Mouse (Mus musculus) midbrain, embryonic 11.5 days (tissue): ENCODE data around the gene Sh3bp4. TPM values are rescaled to one million over a fixed set of nuclear protein-coding genes. Genes with fewer than 3 reads are reported as not detected.

ENCODE experiments used
- ATAC-seq: fragments of 200-750 bp; cut with Nextera tagmentation; 2 replicates; pipeline ENCODE4 v1.8.0; 2017; ENCODE audit warnings: moderate TSS enrichment, moderate library complexity; ENCODE audit not compliant: low FRiP score
- DNase-seq: peaks from one replicate; pipeline ENCODE4 v3.0.0; 2015; ENCODE audit warnings: low spot score; ENCODE audit errors: missing footprints
- H3K27ac ChIP-seq: fragments of 300-500 bp; sonication (generic); 2 replicates; pipeline ENCODE4 v1.5.1; 2014; ENCODE audit warnings: low read depth, low read length
- H3K27me3 ChIP-seq: fragments of 300-500 bp; sonication (generic); 2 replicates; pipeline ENCODE4 v1.6.1; 2014; ENCODE audit warnings: mild to moderate bottlenecking, low read length, moderate library complexity, mixed read lengths; ENCODE audit not compliant: control insufficient read depth, insufficient read depth
- H3K36me3 ChIP-seq: fragments of 300-500 bp; sonication (generic); 2 replicates; pipeline ENCODE4 v1.6.1; 2014; ENCODE audit warnings: mild to moderate bottlenecking, low read length, moderate library complexity, mixed read lengths; ENCODE audit not compliant: control insufficient read depth, insufficient read depth
- H3K4me1 ChIP-seq: fragments of 300-500 bp; sonication (generic); 2 replicates; pipeline ENCODE4 v1.6.1; 2014; ENCODE audit warnings: low read length; ENCODE audit not compliant: control insufficient read depth, insufficient read depth
- H3K4me2 ChIP-seq: fragments of 300-500 bp; sonication (generic); 2 replicates; pipeline ENCODE4 v1.6.1; 2014; ENCODE audit warnings: mild to moderate bottlenecking, moderate library complexity
- H3K4me3 ChIP-seq: fragments of 300-500 bp; sonication (generic); 2 replicates; pipeline ENCODE4 v1.5.1; 2014; ENCODE audit warnings: low read depth, low read length
- H3K9ac ChIP-seq: fragments of 300-500 bp; sonication (generic); 2 replicates; pipeline ENCODE4 v1.6.1; 2014; ENCODE audit warnings: low read length
- H3K9me3 ChIP-seq: fragments of 300-500 bp; sonication (generic); 2 replicates; pipeline ENCODE4 v1.6.1; 2016; ENCODE audit warnings: low read length; ENCODE audit not compliant: control insufficient read depth
- WGBS: fragments of 180-500 bp; shearing (Covaris S2); extraction: QIAGEN DNeasy Blood & Tissue Kit; methylation state at CpG from one replicate; pipeline ENCODE4 v1.1.7; 2014; 5-methylcytosine and 5-hydroxymethylcytosine counted together
- polyA plus RNA-seq: library from polyadenylated mRNA; unstranded; fragments of >200 nt; fragmentation: Nextera tagmentation; extraction: Ambion mirVana; gene quantifications from 2 replicates; pipeline ENCODE4 v1.2.1, GENCODE M21; 2014

The Sh3bp4 gene
- polyA plus RNA-seq, 1 experiment from 2014 or later: 18.6 TPM

DNA sequence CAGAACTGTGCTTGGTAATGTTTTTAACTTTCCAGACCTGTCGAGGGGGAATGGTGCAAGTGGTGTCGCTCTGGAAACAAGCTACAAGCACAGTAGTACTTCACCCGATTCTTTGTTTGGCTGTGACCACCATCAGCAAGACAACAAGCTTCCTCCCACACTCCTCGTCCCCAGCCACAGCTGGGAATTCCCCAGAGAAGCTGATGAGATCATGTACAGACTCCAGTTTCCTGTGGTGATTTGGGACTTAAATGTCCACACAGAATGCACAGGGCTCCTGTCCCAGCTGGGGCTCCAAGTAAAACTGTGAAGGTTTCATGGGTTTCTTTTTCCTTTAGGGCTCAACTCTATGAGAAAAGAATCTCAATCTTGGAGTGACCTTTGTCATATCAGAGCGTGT is 28.9 kb upstream of the Sh3bp4 start:
- 66% methylated on average over 5 of the region's 5 CpGs for WGBS
- no peak overlapping the region for H3K4me2 ChIP-seq
- H3K4me1 ChIP-seq: peaks cover 5% of the 10 kb centered on the region; the same call in 1 of the 2 replicates
- H3K27me3 ChIP-seq: no peaks in the 10 kb centered on the region
- DNase-seq (no peak), ATAC-seq (no peak)
- no peak overlapping the region for H3K4me3 ChIP-seq
- H3K36me3 ChIP-seq: no peaks in the 10 kb centered on the region
- H3K9me3 ChIP-seq: no peaks in the 10 kb centered on the region
- no peak overlapping the region for H3K9ac ChIP-seq
- no peak overlapping the region for H3K27ac ChIP-seq

DNA sequence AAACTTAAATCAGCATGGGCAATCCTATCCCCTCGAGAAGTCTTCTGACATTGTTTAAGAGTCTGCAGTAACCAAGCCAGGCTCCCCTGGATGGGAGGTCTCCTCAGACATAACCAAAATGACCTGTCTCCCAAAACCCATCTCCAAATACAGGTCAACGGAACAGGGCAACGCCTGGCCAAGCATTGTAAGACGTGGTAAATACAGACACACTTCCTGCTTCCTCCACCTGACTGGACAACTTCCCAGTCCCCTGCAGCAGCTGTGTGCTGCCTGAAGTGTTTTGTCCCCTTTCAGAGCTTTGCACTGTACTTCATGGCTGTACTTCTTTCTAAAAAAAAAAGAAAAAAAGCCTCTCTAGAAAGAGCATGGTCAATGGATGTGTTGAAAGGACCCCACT is 28.1 kb upstream of the Sh3bp4 start:
- ATAC-seq: no peak
- no peak overlapping the region for H3K4me3 ChIP-seq
- no peak overlapping the region for H3K9ac ChIP-seq
- no peaks in the 10 kb centered on the region for H3K27me3 ChIP-seq
- 92% methylated on average over 4 of the region's 4 CpGs for WGBS
- H3K4me2 ChIP-seq: no peak overlapping the region
- no peak overlapping the region for H3K27ac ChIP-seq
- H3K9me3 ChIP-seq: no peaks in the 10 kb centered on the region
- H3K4me1 ChIP-seq: peaks cover 6% of the 10 kb centered on the region; the same call in 1 of the 2 replicates
- H3K36me3 ChIP-seq: no peaks in the 10 kb centered on the region
- no peak for DNase-seq

DNA sequence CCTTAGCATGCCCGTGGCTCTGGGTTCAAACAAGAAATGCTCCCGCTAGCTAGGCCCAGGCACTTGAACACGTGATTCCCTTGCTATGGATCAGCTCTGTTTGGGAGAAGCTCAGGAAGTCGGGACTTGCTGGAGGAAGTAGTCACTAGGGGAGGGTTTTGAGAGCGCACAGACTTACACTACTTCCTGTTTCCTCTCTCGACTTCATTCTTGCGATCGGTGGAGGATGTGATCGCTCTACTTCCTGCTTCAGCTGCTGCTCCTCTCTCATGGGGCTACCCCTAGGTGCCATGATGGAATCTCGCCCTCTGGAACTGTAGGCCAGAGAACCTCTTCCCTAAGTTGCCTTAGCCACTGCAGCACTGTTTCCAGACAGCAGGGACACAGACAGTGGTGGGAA is 27.3 kb upstream of the Sh3bp4 start:
- H3K36me3 ChIP-seq: no peaks in the 10 kb centered on the region
- H3K4me3 ChIP-seq: no peak overlapping the region
- H3K4me1 ChIP-seq: peaks cover 6% of the 10 kb centered on the region; the same call in 1 of the 2 replicates
- no peak overlapping the region for H3K9ac ChIP-seq
- no peak for DNase-seq
- H3K9me3 ChIP-seq: no peaks in the 10 kb centered on the region
- ATAC-seq: no peak
- no peak overlapping the region for H3K4me2 ChIP-seq
- no peaks in the 10 kb centered on the region for H3K27me3 ChIP-seq
- WGBS: 90% methylated on average over 10 of the region's 10 CpGs
- H3K27ac ChIP-seq: no peak overlapping the region

DNA sequence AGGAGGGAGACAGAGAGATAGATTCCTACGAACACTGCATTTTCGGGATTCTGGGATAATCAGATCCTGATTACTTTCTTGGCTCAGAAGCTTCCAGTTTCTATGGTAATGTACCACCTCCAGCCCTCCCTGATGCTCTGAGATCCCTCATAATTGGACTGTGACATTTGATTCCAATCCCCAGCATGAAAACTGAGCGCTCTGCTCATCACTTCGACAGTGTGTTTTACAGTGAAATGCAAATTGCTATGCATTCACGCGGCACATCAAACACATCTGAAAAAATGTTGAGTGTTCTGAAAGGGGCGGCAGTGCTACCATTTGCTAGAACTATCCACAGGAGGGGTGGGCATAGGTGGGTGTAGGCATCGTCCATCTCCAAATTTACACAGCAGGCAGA is 24.8 kb upstream of the Sh3bp4 start:
- H3K9me3 ChIP-seq: no peaks in the 10 kb centered on the region
- no peak overlapping the region for H3K27ac ChIP-seq
- no peaks in the 10 kb centered on the region for H3K36me3 ChIP-seq
- no peaks in the 10 kb centered on the region for H3K27me3 ChIP-seq
- no peak for DNase-seq
- no peak overlapping the region for H3K4me2 ChIP-seq
- no peak overlapping the region for H3K9ac ChIP-seq
- 71% methylated on average over 8 of the region's 8 CpGs for WGBS
- no peak overlapping the region for H3K4me3 ChIP-seq
- peaks cover 6% of the 10 kb centered on the region; the same call in 1 of the 2 replicates for H3K4me1 ChIP-seq
- no peak for ATAC-seq

DNA sequence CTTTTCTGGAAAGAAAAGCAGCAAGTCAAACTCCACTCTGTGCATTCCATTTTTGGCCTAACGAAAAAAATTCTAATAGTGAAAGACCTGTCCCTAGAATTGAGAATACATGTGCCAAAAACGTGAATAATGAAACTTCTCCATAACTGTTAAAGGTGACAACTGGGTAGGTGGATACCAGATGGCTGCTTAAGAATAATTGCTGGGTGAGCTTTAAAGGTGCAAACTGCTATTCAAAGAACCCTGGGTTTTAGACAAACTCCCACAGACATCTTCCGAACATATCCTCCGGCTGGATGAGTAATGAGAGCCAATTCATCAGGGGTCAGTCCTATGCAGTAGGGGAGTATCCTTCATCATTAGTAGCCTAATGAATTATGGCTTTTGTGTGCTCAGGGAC is 20.7 kb upstream of the Sh3bp4 start:
- DNase-seq (no peak), ATAC-seq (no peak)
- Histone ChIP-seq H3K9ac (no peak overlapping the region), H3K27ac (no peak overlapping the region), H3K4me3 (no peak overlapping the region), H3K9me3 (no peaks in the 10 kb centered on the region), H3K4me2 (no peak overlapping the region), H3K36me3 (no peaks in the 10 kb centered on the region), H3K4me1 (peaks cover 6% of the 10 kb centered on the region; the same call in 1 of the 2 replicates), H3K27me3 (no peaks in the 10 kb centered on the region)
- WGBS: 88% methylated on average over 4 of the region's 4 CpGs

DNA sequence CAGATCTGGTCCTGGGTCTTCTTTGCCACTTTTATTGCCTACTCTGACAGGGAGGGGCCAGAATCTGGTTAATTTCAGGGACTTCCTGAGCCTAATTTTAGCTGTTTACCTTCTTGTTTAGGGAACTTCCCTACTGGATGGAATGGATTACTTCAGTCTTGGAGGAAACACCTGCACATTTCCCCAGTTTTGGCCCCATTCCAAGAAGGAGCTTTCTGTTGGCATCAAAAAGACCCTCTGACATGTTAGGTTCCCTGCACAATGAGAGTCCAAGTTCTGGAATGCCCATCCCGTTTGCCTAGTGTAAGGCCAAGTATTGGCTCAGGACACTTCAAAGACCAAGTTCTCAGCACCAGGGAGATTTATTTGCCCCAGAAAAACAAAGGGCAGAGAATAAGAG is 14.0 kb upstream of the Sh3bp4 start:
- H3K36me3 ChIP-seq: no peaks in the 10 kb centered on the region
- no peaks in the 10 kb centered on the region for H3K27me3 ChIP-seq
- no peaks in the 10 kb centered on the region for H3K4me1 ChIP-seq
- H3K4me3 ChIP-seq: no peak overlapping the region
- no peak overlapping the region for H3K27ac ChIP-seq
- ATAC-seq (no peak), DNase-seq (no peak)
- 62% methylated on average over 1 of the region's 1 CpGs for whole genome bisulfite sequencing
- H3K9me3 ChIP-seq: no peaks in the 10 kb centered on the region
- H3K4me2 ChIP-seq: no peak overlapping the region
- H3K9ac ChIP-seq: no peak overlapping the region

DNA sequence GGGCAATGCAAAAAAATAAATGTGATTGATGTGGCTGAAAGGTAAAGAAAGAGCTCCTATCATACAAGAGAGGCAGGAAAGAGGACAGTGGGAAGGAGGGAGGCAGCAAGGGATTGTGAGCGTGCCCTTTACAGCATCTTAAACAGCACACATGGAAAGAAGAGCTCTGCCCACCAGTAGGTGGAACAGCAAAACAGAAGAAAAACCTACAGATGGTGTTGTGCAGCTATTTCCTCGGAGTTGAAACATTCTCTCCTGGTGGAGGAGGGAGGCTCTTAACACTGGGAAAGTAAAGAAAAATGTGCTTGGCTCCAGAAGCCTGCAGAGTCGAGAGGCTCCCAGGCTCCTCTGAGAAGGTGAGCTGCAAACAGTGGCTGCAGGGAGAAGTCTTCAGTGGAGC is 12.8 kb upstream of the Sh3bp4 start:
- no peak overlapping the region for H3K4me2 ChIP-seq
- H3K4me1 ChIP-seq: no peaks in the 10 kb centered on the region
- H3K27ac ChIP-seq: no peak overlapping the region
- 74% methylated on average over 3 of the region's 3 CpGs for WGBS
- H3K9me3 ChIP-seq: no peaks in the 10 kb centered on the region
- no peak for DNase-seq
- H3K9ac ChIP-seq: no peak overlapping the region
- no peaks in the 10 kb centered on the region for H3K36me3 ChIP-seq
- no peaks in the 10 kb centered on the region for H3K27me3 ChIP-seq
- ATAC-seq: no peak
- no peak overlapping the region for H3K4me3 ChIP-seq

DNA sequence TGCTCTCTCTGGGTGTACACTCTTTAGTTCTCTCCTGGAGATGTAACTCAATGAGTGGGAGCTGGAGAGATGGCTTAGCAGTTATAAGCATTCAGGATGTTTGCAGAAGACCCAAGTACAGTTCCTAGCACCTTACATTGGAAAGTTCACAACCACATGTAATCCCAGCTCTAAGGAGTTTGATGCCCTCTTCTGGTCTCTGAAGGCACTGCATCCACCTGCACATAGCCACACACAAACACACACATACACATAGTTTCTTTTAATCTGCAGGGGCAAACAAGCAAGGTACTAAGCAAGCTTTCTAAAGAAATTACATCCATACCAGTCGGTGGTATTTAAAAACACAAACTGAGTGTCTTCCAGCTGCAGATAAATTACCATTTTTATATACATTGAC is 12.2 kb upstream of the Sh3bp4 start:
- Histone ChIP-seq H3K27ac (no peak overlapping the region), H3K4me3 (no peak overlapping the region), H3K4me1 (no peaks in the 10 kb centered on the region), H3K9ac (no peak overlapping the region), H3K4me2 (no peak overlapping the region), H3K9me3 (no peaks in the 10 kb centered on the region), H3K36me3 (no peaks in the 10 kb centered on the region), H3K27me3 (no peaks in the 10 kb centered on the region)
- DNase-seq (no peak), ATAC-seq (no peak)
- 91% methylated on average over 1 of the region's 1 CpGs for WGBS

DNA sequence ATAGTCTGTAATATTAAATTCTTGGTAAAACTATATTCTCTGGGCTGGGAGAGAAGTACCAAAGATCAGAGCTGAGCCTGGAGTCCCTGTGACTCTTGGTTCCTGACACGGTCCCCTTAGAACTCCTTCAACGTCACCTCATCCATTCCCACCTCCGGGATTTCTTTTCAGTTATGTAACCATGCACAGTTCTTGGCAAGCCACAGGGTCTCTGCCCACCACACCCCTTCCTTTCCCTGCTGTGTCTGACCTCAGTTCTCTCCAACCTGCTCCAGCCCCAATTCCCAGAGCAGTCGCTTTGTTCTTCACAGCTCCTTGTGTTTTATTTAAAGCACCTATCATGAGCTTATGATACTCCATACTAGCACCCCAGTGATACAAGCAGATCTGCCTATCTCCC is 7.2 kb upstream of the Sh3bp4 start:
- DNase-seq (no peak), ATAC-seq (no peak)
- no peak overlapping the region for H3K4me3 ChIP-seq
- H3K4me2 ChIP-seq: no peak overlapping the region
- no peaks in the 10 kb centered on the region for H3K27me3 ChIP-seq
- no peaks in the 10 kb centered on the region for H3K36me3 ChIP-seq
- H3K27ac ChIP-seq: no peak overlapping the region
- WGBS: 91% methylated on average over 4 of the region's 4 CpGs
- H3K4me1 ChIP-seq: no peaks in the 10 kb centered on the region
- H3K9me3 ChIP-seq: no peaks in the 10 kb centered on the region
- no peak overlapping the region for H3K9ac ChIP-seq

DNA sequence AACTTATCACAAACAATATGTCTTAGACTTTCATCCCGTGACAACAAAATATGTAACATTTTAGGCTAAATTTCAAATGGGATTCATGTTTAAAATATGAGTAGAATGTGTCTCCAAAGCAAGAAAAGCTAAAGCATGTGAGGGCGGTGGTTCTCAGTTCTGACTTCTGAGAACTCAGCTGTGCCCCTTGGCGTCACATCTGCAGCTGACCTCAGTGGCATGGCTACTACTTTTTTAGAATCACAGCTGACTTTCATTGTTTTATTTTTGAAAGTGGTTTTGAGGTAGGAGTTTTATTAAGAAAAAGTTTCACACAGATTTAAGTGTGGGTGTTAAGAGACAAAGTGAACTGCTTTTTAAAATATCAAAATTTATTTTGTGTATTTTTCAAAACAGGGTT is 6.4 kb upstream of the Sh3bp4 start:
- no peak overlapping the region for H3K4me2 ChIP-seq

More for the DNA sequence above, 6.4 kb upstream of the Sh3bp4 start:
- H3K27ac ChIP-seq: no peak overlapping the region
- H3K9me3 ChIP-seq: no peaks in the 10 kb centered on the region
- no peaks in the 10 kb centered on the region for H3K36me3 ChIP-seq
- DNase-seq (no peak), ATAC-seq (no peak)
- no peaks in the 10 kb centered on the region for H3K4me1 ChIP-seq
- H3K9ac ChIP-seq: no peak overlapping the region
- WGBS: 85% methylated on average over 3 of the region's 3 CpGs
- H3K4me3 ChIP-seq: no peak overlapping the region
- no peaks in the 10 kb centered on the region for H3K27me3 ChIP-seq
